Mouse (Mus musculus) testis, adult 2 months (tissue): ENCODE data around the gene Jph3. TPM values are rescaled to one million over a fixed set of nuclear protein-coding genes. Genes with fewer than 3 reads are reported as not detected.

Experiments
- H3K27ac ChIP-seq: fragments of 200-500 bp; 2 replicates; pipeline ENCODE4 v1.5.1; 2012; ENCODE audit warnings: low read depth, low read length; ENCODE audit not compliant: control insufficient read depth, insufficient read depth
- H3K27me3 ChIP-seq: fragments of 200-500 bp; 2 replicates; pipeline ENCODE4 v1.6.1; 2012; ENCODE audit warnings: mild to moderate bottlenecking, low read length, moderate library complexity; ENCODE audit not compliant: control insufficient read depth, insufficient read depth
- H3K36me3 ChIP-seq: fragments of 200-500 bp; 2 replicates; pipeline ENCODE4 v1.6.1; 2012; ENCODE audit warnings: mild to moderate bottlenecking, low read length; ENCODE audit not compliant: control insufficient read depth, insufficient read depth
- H3K4me1 ChIP-seq: fragments of 200-500 bp; 2 replicates; pipeline ENCODE4 v1.6.1; 2012; ENCODE audit warnings: low read length; ENCODE audit not compliant: control insufficient read depth, insufficient read depth
- H3K4me3 ChIP-seq: fragments of 200-500 bp; 2 replicates; pipeline ENCODE4 v1.5.1; 2012; ENCODE audit warnings: low read depth, mild to moderate bottlenecking, low read length, moderate library complexity, mixed read lengths; ENCODE audit not compliant: control insufficient read depth
- CTCF ChIP-seq: fragments of 200-500 bp; IDR thresholded peaks from 2 replicates; pipeline ENCODE4 v1.5.1; 2012; ENCODE audit warnings: low read depth, mild to moderate bottlenecking, inconsistent platforms, low read length, moderate library complexity; ENCODE audit not compliant: control insufficient read depth, insufficient read depth, insufficient replicate concordance
- POLR2A ChIP-seq: fragments of 200-500 bp; IDR thresholded peaks from 2 replicates; pipeline ENCODE4 v1.6.1; 2012; ENCODE audit warnings: low read depth, mild to moderate bottlenecking, inconsistent platforms, low read length, moderate library complexity; ENCODE audit not compliant: control insufficient read depth
- polyA plus RNA-seq: library from polyadenylated mRNA; depleted of rRNA; stranded (reverse); fragments of >200 nt; gene quantifications from 2 replicates; pipeline ENCODE4 v1.2.3, GENCODE M21; 2012

Jph3 gene
- polyA plus RNA-seq, 1 experiment = 3.1 TPM

- no peak for TF ChIP-seq CTCF
- no peak for TF ChIP-seq POLR2A
- Histone ChIP-seq H3K27ac (no peak overlapping the region), H3K4me1 (peaks cover 20% of the 10 kb centered on the region), H3K27me3 (no peaks in the 10 kb centered on the region), H3K36me3 (no peaks in the 10 kb centered on the region), H3K4me3 (no peak overlapping the region)
Measured at GRCm38 (mm10) chr8:121717502-121717901, 11.9 kb upstream of the Jph3 start.

GRCm38 (mm10) chr8:121717982-121718425, 11.4 kb upstream of the Jph3 start:
- TF ChIP-seq POLR2A (no peak), CTCF (peak; percentile 85; the same call in 1 of the 2 replicates)
- Histone ChIP-seq H3K4me3 (peak overlapping the region; percentile 30), H3K36me3 (no peaks in the 10 kb centered on the region), H3K4me1 (peaks cover 20% of the 10 kb centered on the region), H3K27me3 (no peaks in the 10 kb centered on the region), H3K27ac (no peak overlapping the region)

- H3K4me1 ChIP-seq = peaks cover 20% of the 10 kb centered on the region
- no peaks in the 10 kb centered on the region for H3K27me3 ChIP-seq
- no peak for TF ChIP-seq CTCF
- no peak for TF ChIP-seq POLR2A
- H3K36me3 ChIP-seq = no peaks in the 10 kb centered on the region
- H3K27ac ChIP-seq = no peak overlapping the region
- no peak overlapping the region for H3K4me3 ChIP-seq
Measured at GRCm38 (mm10) chr8:121718925-121719324, 10.5 kb upstream of the Jph3 start.

- H3K27me3 ChIP-seq = no peaks in the 10 kb centered on the region
- TF ChIP-seq CTCF (no peak), POLR2A (no peak)
Measured at GRCm38 (mm10) chr8:121721072-121721471, 8.4 kb upstream of the Jph3 start.

GRCm38 (mm10) chr8:121723846-121724245, 5.6 kb upstream of the Jph3 start:
- H3K27me3 ChIP-seq = no peaks in the 10 kb centered on the region
- H3K27ac ChIP-seq = no peak overlapping the region
- TF ChIP-seq CTCF (no peak), POLR2A (no peak)
- H3K36me3 ChIP-seq = no peaks in the 10 kb centered on the region
- H3K4me1 ChIP-seq = no peaks in the 10 kb centered on the region; the same call in 1 of the 2 replicates
- no peak overlapping the region for H3K4me3 ChIP-seq

More at GRCm38 (mm10) chr8:121721072-121721471, 8.4 kb upstream of the Jph3 start:
- peaks cover 20% of the 10 kb centered on the region for H3K4me1 ChIP-seq
- H3K36me3 ChIP-seq = no peaks in the 10 kb centered on the region
- H3K27ac ChIP-seq = no peak overlapping the region
- no peak overlapping the region for H3K4me3 ChIP-seq

GRCm38 (mm10) chr8:121727164-121727563, 2.3 kb upstream of the Jph3 start:
- peaks cover 12% of the 10 kb centered on the region for H3K4me1 ChIP-seq
- TF ChIP-seq CTCF = no peak
- no peak for TF ChIP-seq POLR2A
- H3K27ac ChIP-seq = no peak overlapping the region
- H3K27me3 ChIP-seq = no peaks in the 10 kb centered on the region
- no peak overlapping the region for H3K4me3 ChIP-seq
- no peaks in the 10 kb centered on the region for H3K36me3 ChIP-seq

- no peak overlapping the region for H3K27ac ChIP-seq
- H3K27me3 ChIP-seq = no peaks in the 10 kb centered on the region
- H3K36me3 ChIP-seq = no peaks in the 10 kb centered on the region
- no peak overlapping the region for H3K4me3 ChIP-seq
- peaks cover 12% of the 10 kb centered on the region for H3K4me1 ChIP-seq
- no peak for TF ChIP-seq POLR2A
- no peak for TF ChIP-seq CTCF
Measured at GRCm38 (mm10) chr8:121729754-121730153, 331 bp downstream of the Jph3 start.

- H3K4me1 ChIP-seq = peaks cover 12% of the 10 kb centered on the region
- no peaks in the 10 kb centered on the region for H3K36me3 ChIP-seq
- TF ChIP-seq POLR2A (no peak), CTCF (no peak)
- no peak overlapping the region for H3K4me3 ChIP-seq
- no peaks in the 10 kb centered on the region for H3K27me3 ChIP-seq
- H3K27ac ChIP-seq = no peak overlapping the region
Measured at GRCm38 (mm10) chr8:121730170-121730569, 747 bp downstream of the Jph3 start.
